Mouse (Mus musculus) cerebellum, postnatal 14 days (tissue): Measurements from ENCODE around the gene Tmprss6.

ENCODE experiments used
- DNase-seq, 2 experiments: peaks; one replicate each; pipeline ENCODE4 v3.0.0; 2021; ENCODE audit warnings: mixed read lengths in 2 of 2

The Tmprss6 gene

DNA sequence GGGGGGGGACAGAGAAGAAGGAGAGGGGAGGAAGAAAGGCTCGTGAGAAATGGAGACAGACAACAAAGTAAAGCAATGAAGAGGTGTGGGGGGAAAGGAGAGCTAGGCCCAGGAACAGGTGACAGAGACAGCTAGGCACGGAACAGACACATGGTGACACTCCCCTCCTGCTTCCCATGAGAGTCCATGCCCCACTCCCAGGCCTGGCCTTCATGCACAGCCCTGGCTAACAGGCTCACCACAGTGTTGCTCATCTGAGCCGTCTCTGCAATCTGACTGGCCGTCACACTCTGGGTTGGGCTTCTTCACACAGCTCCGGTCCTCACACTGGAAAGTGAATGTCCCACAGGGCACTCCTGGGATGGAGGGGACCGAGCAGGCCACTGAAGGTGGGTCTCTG is 24.6 kb downstream of the Tmprss6 start:
- no peak for DNase-seq

DNA sequence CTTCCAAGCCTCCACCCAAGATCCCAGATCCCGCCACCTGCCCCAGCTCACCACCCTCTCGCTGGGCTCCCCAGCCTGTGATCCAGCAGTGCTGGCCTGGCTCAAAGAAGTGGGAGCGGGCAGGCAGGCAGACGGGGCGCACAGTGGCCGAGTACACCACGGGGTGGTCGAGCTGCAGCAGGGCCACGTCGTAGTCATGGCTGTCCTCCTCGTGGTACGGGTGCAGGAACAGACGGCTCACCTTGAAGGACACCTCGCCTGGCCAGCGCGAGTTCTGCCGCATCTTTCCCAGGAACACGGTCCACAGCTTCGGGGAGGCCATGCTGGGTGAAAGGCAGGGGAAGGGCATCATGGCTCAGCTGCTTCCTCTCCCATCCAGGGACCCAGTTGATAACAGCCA is 26.2 kb downstream of the Tmprss6 start:
- no peak for DNase-seq

DNA sequence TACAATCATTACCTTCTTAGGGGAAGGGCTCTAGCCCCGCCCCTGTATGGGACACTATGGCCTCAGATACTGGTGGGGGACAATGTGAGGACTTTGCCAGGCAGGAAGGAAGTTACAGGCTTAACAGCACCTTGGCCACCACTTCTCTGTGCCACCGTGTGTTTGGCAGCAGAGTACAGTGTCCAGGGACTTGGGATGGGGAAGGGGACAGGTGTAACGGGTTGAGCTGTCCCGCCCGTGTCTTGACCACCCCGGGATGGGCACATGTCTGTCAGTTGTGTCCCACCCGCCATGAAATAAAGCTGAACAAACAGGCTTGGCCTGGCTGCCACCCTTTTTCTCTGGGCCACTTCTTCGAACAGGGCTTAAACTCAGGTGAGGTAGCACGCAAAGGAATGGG is 29.5 kb downstream of the Tmprss6 start:
- DNase-seq = no peak

DNA sequence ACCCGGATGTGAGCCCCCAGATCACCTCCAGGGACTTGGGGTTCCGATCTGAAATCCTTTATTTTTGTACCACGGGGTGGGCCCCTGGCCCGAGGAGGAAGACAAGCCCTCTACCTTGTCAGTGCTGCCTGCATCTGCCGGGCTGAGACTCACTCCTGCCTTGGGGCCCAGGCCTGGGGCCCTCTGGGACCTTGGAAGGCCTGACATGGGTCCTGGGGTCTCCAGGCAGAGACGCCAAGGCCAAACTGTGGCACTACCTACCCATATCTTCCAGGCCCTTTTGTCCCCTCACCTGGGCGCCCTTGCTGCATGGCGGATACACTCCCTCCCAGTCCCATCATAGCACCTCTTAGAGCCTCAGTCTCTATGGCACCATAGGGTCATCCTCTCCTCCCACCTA is 29.9 kb downstream of the Tmprss6 start:
- DNase-seq = peak in 1 of 2 experiments; percentile 10

DNA sequence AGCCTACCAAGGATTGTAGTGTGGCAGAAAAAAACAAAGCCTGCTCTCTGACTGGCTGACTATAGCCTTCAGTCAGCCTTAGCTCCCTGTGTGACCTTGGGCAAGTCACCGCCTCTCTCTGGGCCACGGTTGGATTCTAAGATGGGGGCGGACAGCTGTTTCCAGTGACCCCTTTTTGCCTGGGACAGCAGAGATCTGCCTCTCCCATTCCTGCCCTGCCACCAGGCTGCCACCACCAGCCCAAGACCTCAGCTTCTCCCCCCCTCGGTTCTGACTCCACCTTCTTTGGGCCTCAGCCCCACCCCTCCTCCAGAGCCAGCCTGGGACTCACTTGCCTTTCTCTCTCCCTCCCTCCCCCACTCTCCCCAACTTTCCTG is 30.4 kb downstream of the Tmprss6 start:
- DNase-seq = no peak

DNA sequence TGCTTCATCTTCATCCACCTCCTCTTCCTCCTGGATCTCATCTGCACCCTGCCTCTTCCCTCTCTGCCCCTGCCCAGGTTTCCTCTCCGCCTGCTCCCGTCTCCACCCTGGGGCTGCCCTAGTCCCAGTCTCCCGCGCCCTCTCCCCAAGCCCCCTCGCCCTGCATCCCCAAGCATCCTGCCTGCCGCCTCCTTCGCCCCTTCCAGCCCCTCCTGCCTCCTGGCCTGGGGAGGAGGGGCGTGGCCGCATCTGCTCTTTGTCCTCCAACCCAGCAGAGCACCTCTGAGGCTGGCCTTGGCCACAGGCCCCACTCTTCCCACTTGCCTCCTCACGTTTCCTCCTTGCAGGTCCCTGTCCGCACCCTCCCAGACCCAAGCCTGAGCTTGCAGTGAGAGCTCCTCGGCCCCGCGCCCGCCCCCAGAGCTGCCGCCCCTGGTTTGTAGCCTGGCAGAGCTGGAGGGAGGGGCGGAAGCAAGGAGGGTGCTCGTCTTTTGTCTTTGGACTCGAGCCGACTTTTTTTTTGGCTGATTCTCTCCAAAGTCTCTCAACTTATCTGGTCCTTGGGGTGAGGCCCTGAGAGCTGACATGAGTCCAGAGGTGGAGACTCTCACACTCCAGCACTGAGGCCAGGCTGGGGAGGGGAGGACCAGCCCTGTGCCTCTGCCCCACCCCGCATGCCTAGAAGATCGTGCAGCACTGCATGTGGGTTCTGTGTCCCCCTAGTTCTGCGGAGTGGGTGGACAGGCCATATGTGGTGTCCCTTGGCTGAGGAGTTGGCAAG is 31.0 kb downstream of the Tmprss6 start:
- DNase-seq = peak; percentile 42 to 46

DNA sequence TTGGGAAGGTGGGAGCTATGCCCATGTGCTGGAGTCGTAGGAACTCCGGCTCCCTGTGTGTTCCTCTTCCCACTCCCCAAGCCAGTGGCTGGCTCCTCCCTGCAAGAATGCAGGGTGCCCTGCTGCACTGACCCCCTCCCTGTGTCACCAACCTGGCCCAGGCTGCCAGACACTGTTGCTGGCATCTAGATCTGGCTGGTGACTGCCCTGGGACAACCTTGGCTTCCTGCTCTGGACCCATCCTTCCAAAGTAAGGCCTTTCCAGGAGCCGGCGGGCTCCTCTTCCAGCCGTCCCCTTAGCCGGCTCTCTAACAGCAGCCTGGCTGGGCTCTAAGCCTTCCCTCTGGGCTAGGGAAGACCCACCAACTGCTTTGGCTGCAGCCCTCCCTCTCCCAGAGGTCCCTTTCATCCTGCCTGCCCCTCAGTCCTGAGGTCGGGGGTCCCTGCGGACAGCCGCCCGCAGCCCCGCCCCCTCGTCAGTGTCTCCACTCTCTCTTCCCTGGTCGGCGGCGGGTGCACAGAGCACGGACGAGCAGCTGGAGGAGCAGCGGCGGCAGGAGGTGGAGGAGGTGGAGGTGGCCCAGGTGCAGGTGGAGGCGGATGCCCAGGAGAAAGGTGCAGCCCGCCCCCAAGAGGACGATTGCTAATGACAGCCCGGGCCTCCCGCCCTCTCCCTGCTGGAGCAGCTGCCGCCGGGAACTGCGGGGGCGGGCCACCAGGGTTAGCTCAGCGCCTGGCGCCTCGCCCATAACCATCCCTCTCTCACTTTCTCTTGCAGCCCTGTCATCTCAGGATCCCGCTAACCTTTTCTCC is 31.8 kb downstream of the Tmprss6 start:
- DNase-seq = peak; percentile 88 to 91

DNA sequence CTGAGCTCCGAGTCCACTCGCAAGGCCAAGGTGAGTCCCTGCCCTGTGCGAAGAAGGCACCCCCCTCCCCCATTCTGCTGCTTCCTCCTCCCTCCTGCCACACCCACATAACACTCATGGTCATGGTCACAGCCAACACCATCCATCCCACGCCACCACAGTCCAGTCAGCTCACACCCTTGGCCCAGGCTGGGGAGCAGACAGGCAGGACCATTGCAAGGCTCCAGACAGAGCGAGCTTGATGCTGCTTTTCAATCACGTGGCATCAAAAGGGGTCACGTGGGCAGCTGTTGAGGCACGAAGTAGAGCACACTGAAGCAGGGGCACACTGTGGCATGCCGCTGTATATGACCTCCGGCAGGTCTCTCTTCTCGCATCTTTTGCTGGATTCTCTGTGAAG is 32.8 kb downstream of the Tmprss6 start:
- DNase-seq = no peak

DNA sequence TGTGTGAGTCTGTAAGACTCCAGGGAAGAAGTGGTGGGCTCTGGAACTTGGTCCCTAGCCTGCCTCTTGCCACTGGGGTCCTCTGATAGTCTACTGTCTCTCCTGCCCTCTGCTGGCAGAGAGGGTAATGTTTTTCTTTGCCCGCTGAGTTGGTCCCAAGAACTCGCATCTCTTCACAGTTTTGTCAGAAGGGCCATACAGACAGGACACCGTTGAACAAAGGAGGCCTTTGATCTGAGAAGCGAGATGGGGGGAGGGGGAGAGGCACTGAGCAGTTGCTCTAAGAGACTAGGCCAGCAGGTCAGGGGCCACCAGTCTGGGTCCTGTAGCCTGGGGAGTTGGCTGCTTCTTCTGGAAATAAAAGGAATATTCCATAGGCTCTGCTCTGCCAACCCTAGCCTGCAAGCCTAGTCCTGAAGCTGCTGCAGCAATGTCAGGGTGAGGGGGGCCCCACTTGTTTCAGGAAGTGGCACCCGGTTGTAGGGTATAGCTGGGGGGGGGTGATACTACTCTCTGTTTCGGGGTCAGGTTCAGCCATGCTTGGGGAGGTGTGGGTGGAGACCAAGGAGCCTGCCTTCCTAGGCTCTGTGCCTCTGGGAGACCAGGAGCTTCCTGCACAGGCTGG is 33.4 kb downstream of the Tmprss6 start:
- peak; percentile 63 to 79 for DNase-seq

DNA sequence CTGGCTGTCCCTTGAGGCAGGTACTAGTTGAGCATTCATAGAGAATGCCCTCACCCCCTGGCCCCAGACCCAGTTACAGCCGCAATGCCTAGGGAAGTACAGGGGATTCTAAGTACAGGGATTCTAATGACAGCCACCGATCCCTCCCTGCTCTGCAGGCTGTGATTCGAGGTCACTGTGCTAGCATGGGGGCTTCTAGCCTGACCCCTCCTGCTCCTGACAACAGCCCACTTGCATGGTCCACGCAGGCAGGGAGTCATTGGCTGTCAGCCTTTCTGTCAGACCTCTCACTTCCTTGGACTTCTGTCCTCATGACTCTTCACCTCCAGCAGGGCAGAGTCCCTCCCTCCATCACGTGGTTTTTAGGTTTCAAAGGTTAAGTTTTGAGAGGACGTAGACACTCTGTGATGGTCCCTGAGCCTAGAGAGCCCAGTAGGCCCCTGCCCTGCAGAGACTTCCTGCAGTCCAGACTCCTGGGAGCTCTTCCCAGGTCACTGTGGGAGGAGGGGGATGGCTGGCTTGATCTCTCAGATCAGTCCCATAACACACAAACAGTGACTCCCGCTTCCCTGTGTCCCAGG is 36.8 kb downstream of the Tmprss6 start:
- no peak for DNase-seq

DNA sequence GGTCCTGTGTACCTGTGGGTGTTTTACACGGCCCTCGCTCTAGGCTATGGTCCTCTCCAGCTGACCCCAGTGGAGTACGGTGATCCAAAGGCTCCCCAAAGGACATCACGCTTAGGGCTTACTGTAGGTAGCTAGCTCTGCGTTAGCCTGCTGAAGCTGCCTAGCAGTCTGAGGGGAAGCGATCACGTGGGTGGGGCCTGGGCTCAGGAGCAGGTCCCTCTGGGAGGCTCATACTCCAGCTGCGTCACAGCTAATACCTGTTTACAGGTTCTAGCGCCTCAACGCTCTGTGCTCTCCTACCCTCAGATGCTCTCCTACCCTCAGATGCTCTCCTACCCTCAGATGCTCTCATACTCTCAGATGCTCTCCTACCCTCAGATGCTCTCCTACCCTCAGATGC is 37.6 kb downstream of the Tmprss6 start:
- DNase-seq = no peak

DNA sequence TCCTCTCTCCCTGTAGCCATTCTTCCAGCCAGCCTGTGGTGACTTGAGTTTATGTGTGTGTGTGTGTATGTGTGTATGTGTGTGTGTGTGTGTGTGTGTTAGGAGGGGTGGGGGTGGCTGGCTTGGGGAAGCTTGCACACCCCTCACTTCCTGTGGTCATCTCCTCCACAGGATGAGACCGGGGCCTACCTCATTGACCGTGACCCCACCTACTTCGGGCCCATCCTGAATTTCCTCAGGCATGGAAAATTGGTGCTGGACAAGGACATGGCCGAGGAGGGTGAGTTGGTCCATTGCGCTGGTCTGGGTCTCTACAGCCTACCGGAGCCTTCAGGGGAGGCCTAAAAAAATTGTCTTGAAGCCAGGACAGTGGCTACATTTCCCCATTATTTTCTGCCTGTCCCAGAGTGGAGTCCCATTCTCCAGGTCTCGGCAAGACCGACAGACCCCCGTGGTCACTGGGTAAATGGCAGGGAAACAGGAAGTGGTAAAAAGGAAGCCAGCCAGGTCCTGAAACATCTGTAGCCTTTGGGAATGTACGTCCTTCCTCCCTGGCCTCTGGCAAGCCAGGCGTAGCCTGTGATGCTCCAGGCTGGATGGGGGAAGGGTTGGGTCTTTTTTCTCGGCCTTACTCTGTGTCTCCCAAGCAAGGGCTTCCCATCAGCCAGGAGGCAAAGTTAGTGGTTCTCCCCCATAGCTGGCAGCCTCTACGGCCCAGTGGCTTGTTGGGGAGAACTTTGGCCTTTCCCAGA is 38.4 kb downstream of the Tmprss6 start:
- no peak for DNase-seq

DNA sequence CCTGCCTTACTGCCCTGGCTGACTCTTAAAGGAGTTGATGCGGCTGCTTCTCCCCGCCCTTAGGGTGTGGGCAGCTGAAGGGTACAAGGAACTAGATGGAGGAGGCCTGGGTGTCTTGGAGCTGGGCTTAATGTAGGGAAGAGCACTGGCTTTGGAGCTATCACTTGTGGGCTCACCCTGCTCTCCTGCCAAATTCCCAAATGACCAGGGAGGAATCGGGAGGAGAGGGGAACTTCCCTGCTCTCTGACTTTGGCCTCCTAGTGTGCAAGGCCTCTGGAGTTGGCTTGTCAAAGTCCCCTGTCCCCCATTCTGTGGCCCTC is 39.3 kb downstream of the Tmprss6 start:
- DNase-seq = no peak

DNA sequence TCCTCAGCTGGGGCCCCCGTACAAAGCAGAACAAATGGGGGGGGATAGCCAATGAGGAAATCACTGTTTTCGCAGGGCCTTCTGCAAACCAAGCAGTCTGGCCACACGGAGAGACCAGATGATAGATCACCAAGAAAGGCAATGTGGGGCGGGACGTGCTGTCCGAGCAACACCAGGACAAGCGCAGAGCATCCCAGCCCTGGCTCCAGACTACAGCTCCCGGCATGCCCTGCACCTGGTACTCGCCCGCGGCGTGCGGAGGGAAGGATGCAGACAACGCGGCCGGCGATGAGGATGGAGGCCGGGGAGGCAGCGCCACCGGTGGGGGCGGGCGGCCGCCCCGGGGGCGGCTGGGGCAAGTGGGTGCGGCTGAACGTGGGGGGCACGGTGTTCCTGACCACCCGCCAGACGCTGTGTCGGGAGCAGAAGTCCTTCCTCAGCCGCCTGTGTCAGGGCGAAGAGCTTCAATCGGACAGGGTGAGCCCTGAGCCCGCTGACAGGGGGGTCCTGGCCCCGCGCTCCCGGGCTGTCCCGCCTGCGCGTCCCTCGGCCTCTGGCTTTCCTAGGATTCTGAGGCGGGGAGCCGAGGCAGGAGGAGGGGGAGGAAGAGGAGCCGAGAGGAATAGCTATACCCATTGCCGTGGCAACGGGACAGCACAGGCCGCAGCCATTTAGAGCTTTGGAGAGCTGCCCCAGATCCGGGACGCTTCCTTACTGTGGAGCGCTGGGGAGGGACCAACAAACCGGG is 39.9 kb downstream of the Tmprss6 start, which contains the start of gene Kctd17:
Gene Kctd17 (plus strand): TSS at position 174 of the 748 bp plus-strand sequence.
- DNase-seq = peak; percentile 85 to 87

DNA sequence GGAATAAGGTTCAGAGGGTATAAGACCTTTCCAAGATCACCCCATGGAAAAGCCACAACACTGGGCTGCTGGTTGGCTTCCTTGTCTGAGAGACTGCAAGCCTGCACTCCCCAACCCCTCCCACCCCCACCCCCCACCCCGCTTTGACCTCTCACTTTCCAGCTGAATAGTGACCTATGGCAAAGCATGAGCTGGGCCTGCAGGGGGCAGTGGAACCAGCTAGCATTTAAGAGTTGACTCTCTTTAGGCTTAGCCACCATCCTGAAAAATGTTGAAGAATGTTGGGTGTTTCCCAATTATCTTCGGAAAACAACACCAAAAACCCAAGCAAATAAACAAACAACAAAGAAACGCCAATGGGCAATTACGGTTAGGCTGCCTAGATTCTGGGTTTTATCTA is 43.2 kb downstream of the Tmprss6 start:
- no peak for DNase-seq

DNA sequence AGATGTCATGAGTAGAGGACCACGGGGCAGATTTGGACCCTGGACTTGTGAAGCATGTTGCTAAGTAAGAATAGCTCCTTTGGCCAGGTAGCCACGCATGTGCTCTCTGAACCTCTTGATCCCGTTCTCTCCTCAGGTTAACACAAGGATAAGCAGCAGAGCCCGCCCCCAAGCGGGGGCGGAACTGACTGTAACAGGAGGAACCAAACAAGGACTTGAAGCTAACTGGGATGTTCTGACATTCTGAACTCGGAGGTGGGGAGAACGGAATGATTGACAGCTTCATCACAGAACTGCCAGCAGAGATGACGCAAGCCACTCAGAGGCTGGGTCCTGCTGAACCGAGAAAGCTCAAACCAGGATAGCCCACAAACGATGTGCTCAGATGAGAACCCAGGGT is 43.9 kb downstream of the Tmprss6 start:
- no peak for DNase-seq

DNA sequence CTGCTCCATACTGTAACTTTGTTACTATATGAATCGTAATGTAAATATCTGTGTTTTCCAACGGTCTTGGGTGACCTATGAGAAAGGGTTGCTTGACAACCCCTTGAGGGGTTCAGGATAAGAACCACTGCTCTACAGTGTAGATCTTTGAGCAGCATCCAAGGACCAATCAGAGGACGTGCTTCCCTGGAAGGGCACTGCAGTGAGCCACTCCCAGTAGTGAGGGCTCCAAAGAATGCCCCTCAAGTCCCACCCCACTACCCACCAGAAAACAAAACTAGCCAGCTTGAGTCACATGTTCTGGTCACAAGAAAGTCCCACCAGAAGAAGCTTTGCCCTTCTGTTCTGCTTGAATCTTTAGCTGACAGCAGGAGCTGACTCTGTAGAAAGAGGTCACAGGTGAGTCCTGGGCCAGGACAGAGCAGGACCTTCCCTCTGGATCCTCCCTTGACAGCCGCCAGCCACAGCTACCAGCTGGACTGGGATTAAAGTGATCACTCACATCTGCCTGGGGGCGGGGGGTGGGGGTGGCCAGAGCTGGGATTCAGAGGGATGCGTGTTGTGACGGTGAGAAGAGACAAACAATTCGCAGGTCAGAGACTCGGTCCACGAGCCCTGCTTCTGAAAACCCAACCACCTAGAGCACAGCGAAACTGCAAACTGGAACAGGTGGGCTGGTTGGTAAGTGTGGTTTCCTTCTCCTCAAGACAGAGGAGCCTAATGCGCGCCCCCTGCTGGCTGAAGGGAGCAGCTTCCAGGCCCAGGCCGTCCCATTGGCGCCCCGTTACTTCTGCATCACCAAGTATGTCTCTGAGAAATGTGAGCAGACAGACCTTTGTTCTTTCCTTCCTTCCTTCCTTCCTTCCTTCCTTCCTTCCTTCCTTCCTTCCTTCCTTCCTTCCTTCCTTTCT is 46.1 kb downstream of the Tmprss6 start:
- DNase-seq = peak; percentile 91 to 94

DNA sequence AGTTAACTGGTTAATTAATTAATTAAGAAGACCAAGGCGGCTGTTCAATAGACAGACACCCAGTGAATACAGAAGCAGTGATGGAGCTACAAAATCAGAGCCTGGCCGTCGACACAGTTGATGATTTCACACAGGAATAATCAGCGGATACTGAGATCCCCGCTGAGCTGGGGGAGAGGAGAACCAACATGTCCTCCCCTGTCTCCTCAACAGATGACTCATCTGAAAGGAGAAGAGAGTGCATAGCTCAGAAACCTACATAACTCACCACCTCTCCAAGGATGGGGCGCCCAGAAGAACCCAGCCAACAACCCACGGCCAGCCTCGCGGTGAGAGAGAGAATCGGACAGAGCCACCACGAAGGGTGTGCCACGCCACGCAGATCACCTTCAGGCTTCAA is 48.0 kb downstream of the Tmprss6 start:
- DNase-seq = no peak

DNA sequence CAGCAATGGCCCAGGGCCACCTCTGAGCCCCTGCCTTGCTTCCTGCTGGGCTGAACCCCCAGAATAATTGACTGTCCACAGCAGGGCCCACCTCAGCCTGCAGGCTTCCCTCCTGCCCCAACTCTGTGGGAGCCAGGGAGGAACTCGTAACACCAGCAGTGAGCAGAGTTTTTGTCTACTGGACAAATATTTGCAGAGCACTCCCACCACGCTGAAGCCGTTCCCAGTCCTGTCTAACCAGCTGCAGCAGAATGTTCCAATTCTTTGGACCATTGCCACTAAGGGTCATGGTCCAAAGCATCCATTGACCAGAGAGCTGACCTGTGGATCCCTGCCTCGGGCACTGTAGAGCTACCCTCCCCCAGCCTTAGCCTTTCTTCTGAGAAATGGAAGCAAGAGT is 51.5 kb downstream of the Tmprss6 start:
- DNase-seq = no peak

DNA sequence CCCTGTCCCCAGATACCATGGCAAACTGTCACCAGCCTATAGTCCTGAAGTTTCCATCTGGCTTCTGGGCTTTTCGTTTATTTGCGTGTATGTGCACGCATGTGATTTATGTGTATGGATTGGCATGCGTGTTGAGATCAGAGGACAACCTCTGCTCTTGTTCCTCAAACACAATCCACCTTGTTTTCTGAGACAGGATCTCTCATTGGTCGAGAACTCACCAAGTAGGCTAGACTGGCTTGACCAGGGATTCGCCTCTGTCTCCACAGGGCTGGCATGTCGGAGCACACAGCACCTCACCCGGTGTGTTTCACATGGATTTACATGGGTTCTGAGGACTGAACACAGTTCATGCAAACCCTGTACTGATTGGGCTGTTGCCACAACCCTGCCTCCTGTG is 54.3 kb downstream of the Tmprss6 start:
- DNase-seq = no peak

DNA sequence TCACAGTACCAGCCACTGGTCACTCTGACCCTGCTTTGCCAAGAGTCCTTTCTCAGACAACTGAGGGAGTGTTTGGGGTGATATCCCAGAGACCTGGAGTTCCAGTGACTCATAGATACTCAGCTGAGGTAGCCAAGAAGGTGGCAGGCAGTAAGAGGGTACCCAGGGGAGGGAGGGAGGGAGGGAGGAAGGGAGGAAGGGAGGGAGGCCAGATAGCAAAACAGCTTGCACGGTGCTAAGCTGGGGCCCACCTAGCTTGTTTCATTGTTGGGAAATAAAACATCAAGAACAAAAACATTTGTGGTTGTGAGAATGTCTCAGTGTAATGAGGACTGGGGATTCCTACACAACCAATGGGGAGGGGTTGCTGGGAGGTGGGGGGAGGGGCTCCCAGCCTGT is 54.7 kb downstream of the Tmprss6 start:
- no peak for DNase-seq
